Mouse (Mus musculus) Muller cell, postnatal 12 days (primary cell): Measurements from ENCODE around the gene Ddx49.

ENCODE experiments used
- DNase-seq: peaks from one replicate; pipeline ENCODE4 v3.0.0-alpha.2; 2015; ENCODE audit errors: inconsistent ontology term

The Ddx49 gene

GRCm38 (mm10) chr8:70267674-70268073 is 34.6 kb downstream of the Ddx49 start:
- DNase-seq: no peak

- no peak for DNase-seq
These were observed 43.2 kb downstream of the Ddx49 start for GRCm38 (mm10) chr8:70259043-70259442.

- peak; percentile 66 for DNase-seq
These were observed 43.7 kb downstream of the Ddx49 start for GRCm38 (mm10) chr8:70258600-70258999.

GRCm38 (mm10) chr8:70257456-70257855 is 44.8 kb downstream of the Ddx49 start:
- no peak for DNase-seq

GRCm38 (mm10) chr8:70254628-70255027 is 47.7 kb downstream of the Ddx49 start:
- DNase-seq: no peak

GRCm38 (mm10) chr8:70247841-70248240 is 54.4 kb downstream of the Ddx49 start:
- DNase-seq: no peak

GRCm38 (mm10) chr8:70246622-70247021 is 55.7 kb downstream of the Ddx49 start:
- no peak for DNase-seq
